In genomic region chr12:77505431-77505830, GRCm38 (mm10) we compare ENCODE assay signal across 32 mouse cellular contexts.
"Had no signal": no experiment of that assay in that cellular context is flagged by ENCODE, and none has a peak within 500 bp of the region (broad histone marks: within the 10 kb centered on the region; RNA-seq: fewer than 3 reads in every experiment).

No protein-coding gene starts in this region.

- DNase-seq: left cerebral cortex, postnatal 4 days; liver; liver, embryonic 13.5 days; liver, postnatal 0 days; lung, adult 18-20 months; lung, adult 2 months; lung, embryonic 14.5 days; lung, postnatal 10 days; lung, postnatal 14 days; lung, postnatal 36 days; lung, postnatal 4 days; midbrain, embryonic 14.5 days had no signal

- H3K4me1 ChIP-seq: limb, embryonic 12.5 days; limb, embryonic 13.5 days; limb, embryonic 15.5 days; liver, embryonic 15.5 days; lung, embryonic 15.5 days; midbrain, embryonic 12.5 days; midbrain, embryonic 13.5 days; midbrain, embryonic 15.5 days; neural tube, embryonic 12.5 days had no signal

- ATAC-seq: liver, embryonic 12.5 days; liver, postnatal 0 days; lung, postnatal 0 days; midbrain, embryonic 13.5 days; midbrain, embryonic 15.5 days; midbrain, embryonic 16.5 days had no signal

- H3K27me3 ChIP-seq: limb, embryonic 12.5 days; limb, embryonic 13.5 days; limb, embryonic 15.5 days; liver, embryonic 12.5 days; liver, embryonic 13.5 days; liver, embryonic 15.5 days; lung, embryonic 15.5 days; midbrain, embryonic 12.5 days; midbrain, embryonic 13.5 days; midbrain, embryonic 15.5 days; neural tube, embryonic 12.5 days had no signal

- H3K36me3 ChIP-seq: limb, embryonic 10.5 days; limb, embryonic 12.5 days; limb, embryonic 13.5 days; limb, embryonic 15.5 days; liver, embryonic 12.5 days; liver, embryonic 13.5 days; liver, embryonic 15.5 days; lung, embryonic 15.5 days; midbrain, embryonic 10.5 days; midbrain, embryonic 12.5 days; midbrain, embryonic 13.5 days; midbrain, embryonic 15.5 days; neural tube, embryonic 12.5 days had no signal

- H3K9me3 ChIP-seq: limb, embryonic 10.5 days; limb, embryonic 12.5 days; limb, embryonic 13.5 days; limb, embryonic 15.5 days; liver, embryonic 12.5 days; liver, embryonic 13.5 days; liver, embryonic 15.5 days; lung, embryonic 15.5 days; midbrain, embryonic 10.5 days; midbrain, embryonic 12.5 days; midbrain, embryonic 13.5 days; midbrain, embryonic 15.5 days; neural tube, embryonic 12.5 days had no signal

- H3K4me2 ChIP-seq: limb, embryonic 12.5 days; limb, embryonic 13.5 days; limb, embryonic 15.5 days; liver, embryonic 11.5 days; liver, embryonic 12.5 days; liver, embryonic 13.5 days; liver, embryonic 15.5 days; lung, embryonic 14.5 days; lung, embryonic 15.5 days; midbrain, embryonic 11.5 days; midbrain, embryonic 12.5 days; midbrain, embryonic 13.5 days; midbrain, embryonic 15.5 days; neural tube, embryonic 12.5 days had no signal

- H3K9ac ChIP-seq: limb, embryonic 12.5 days; limb, embryonic 13.5 days; limb, embryonic 15.5 days; liver, embryonic 12.5 days; liver, embryonic 13.5 days; liver, embryonic 14.5 days; liver, embryonic 15.5 days; liver, postnatal 0 days; lung, embryonic 14.5 days; lung, embryonic 15.5 days; midbrain, embryonic 12.5 days; midbrain, embryonic 13.5 days; midbrain, embryonic 15.5 days; neural tube, embryonic 12.5 days had no signal

- H3K27ac ChIP-seq: limb, embryonic 10.5 days; limb, embryonic 12.5 days; limb, embryonic 13.5 days; limb, embryonic 15.5 days; liver, embryonic 12.5 days; liver, embryonic 13.5 days; liver, embryonic 14.5 days; liver, embryonic 15.5 days; lung, embryonic 15.5 days; macrophage; midbrain, embryonic 10.5 days; midbrain, embryonic 12.5 days; midbrain, embryonic 13.5 days; midbrain, embryonic 15.5 days; neural tube, embryonic 12.5 days had no signal

- H3K4me3 ChIP-seq: limb, embryonic 10.5 days; limb, embryonic 12.5 days; limb, embryonic 13.5 days; limb, embryonic 15.5 days; liver, embryonic 12.5 days; liver, embryonic 13.5 days; liver, embryonic 15.5 days; lung, embryonic 15.5 days; megakaryocyte, embryonic 14.5 days; midbrain, embryonic 10.5 days; midbrain, embryonic 12.5 days; midbrain, embryonic 13.5 days; midbrain, embryonic 15.5 days; myocyte; neural tube, embryonic 12.5 days had no signal
